Mouse (Mus musculus): Measurements from ENCODE around the gene Vsig10l.

Vsig10l gene

GRCm38 (mm10) chr7:43518341-43518740 lies 55.4 kb downstream of the Vsig10l start:
- in situ Hi-C loops (cut with MboI, MseI) = no loop called here
